In genomic region chr2:128127121-128127671, GRCm38 (mm10) we compare ENCODE assay signal across 8 mouse cellular contexts. TPM values are rescaled to one million over a fixed set of nuclear protein-coding genes. Genes with fewer than 3 reads are reported as not detected.
DNase-seq lines count a peak whose midpoint lies in the region; ATAC-seq lines count a peak whose summit lies in the region.

No protein-coding gene starts in this region.

- peak overlapping the region; percentile 81 for H3K27ac ChIP-seq in hindbrain, embryonic 15.5 days (replicated peaks)

- H3K36me3 ChIP-seq in hindbrain, embryonic 15.5 days, result peaks cover 4% of the 10 kb centered on the region; the same call in 1 of the 2 replicates

- DNase-seq in ZHBTc4 (ENCODE audit: low read depth, low spot score), result peak; percentile 97
- peak; percentile 84 to 90 for DNase-seq in cerebellum, postnatal 36 days
- DNase-seq in frontal cortex, postnatal 36 days (ENCODE audit: low spot score in 2 of 2), result peak; percentile 79 to 86
- peak; percentile 80 for DNase-seq in left cerebral cortex, adult 11 months (ENCODE audit: low spot score)
- peak; percentile 98 for DNase-seq in lung, postnatal 36 days
- peak; percentile 92 for DNase-seq in retina, postnatal 7 days (ENCODE audit: low read depth, low spot score)
- peak; percentile 95 for DNase-seq in urinary bladder, adult 2 months (ENCODE audit: low spot score)

- 1% methylated on average over 67 of the region's 67 CpGs for WGBS in hindbrain, embryonic 15.5 days

- peak overlapping the region; percentile 68 for H3K9ac ChIP-seq in hindbrain, embryonic 15.5 days

- H3K27me3 ChIP-seq in hindbrain, embryonic 15.5 days, result peaks cover 22% of the 10 kb centered on the region

- H3K4me2 ChIP-seq in hindbrain, embryonic 15.5 days, result peak overlapping the region; percentile 99

- H3K9me3 ChIP-seq in hindbrain, embryonic 15.5 days, result no peaks in the 10 kb centered on the region

- peak; percentile 90 for ATAC-seq in hindbrain, embryonic 15.5 days (ENCODE audit: low FRiP score, low read depth)

- H3K4me1 ChIP-seq in hindbrain, embryonic 15.5 days (replicated peaks), result peaks cover 52% of the 10 kb centered on the region

- H3K4me3 ChIP-seq in hindbrain, embryonic 15.5 days, result peak overlapping the region; percentile 83

RNA-seq across cellular contexts. Expression of gene Bcl2l11, which starts 1.4 kb away (rescaled TPM):
- 12.7 and 13.4 TPM in 2 replicates for polyA plus RNA-seq in hindbrain, embryonic 15.5 days (2015; fragmentation: Nextera tagmentation; extraction: Ambion mirVana)
- 13.4 and 14.4 TPM in 2 replicates for polyA plus RNA-seq in urinary bladder, adult 2 months (2012; rRNA removed)

Comparison
In these comparisons a context has a peak if more than half of its experiments do, and no peak if none do; other contexts are left out.
1. Peak in every context shown above with its lines: DNase-seq, ATAC-seq, H3K4me3 ChIP-seq and H3K27ac ChIP-seq.